Mouse (Mus musculus) C2C12 (cell line): ENCODE results near the gene Nol6. TPM values are rescaled to one million over a fixed set of nuclear protein-coding genes. Genes with fewer than 3 reads are reported as not detected.

Source experiments
- H3K27me3 ChIP-seq: one replicate; pipeline ENCODE4 v1.6.1; 2011; ENCODE audit not compliant: control insufficient read depth, insufficient read depth, insufficient read length
- H3K36me3 ChIP-seq: one replicate; pipeline ENCODE4 v1.6.1; 2011; ENCODE audit not compliant: control insufficient read depth, insufficient read depth
- H3K4me3 ChIP-seq: one replicate; pipeline ENCODE4 v1.5.1; 2011; ENCODE audit warnings: mild to moderate bottlenecking, control low read depth; ENCODE audit not compliant: poor library complexity, insufficient read depth, severe bottlenecking
- H3K79me2 ChIP-seq: one replicate; pipeline ENCODE4 v1.6.1; 2011; ENCODE audit not compliant: control insufficient read depth, insufficient read depth
- H3K79me3 ChIP-seq: one replicate; pipeline ENCODE4 v1.6.1; 2011; ENCODE audit warnings: low read depth, control low read depth
- H3ac ChIP-seq: one replicate; pipeline ENCODE3; 2011; ENCODE audit warnings: low read depth; ENCODE audit not compliant: control insufficient read depth, insufficient read length
- CEBPB ChIP-seq: IDR thresholded peaks from one replicate; pipeline ENCODE4 v1.6.1; 2011; ENCODE audit warnings: low read depth, mild to moderate bottlenecking, control low read depth, moderate library complexity
- CTCF ChIP-seq: IDR thresholded peaks from one replicate; pipeline ENCODE4 v1.5.1; 2011; ENCODE audit not compliant: control insufficient read depth, insufficient read depth, insufficient read length
- FOSL1 ChIP-seq: IDR thresholded peaks from one replicate; pipeline ENCODE4 v1.8.0; 2011; ENCODE audit warnings: mild to moderate bottlenecking, low read length; ENCODE audit not compliant: poor library complexity, insufficient read depth, severe bottlenecking
- MAX ChIP-seq: IDR thresholded peaks from one replicate; pipeline ENCODE4 v1.6.1; 2011; ENCODE audit warnings: mild to moderate bottlenecking, control low read depth
- MYOD1 ChIP-seq: IDR thresholded peaks from one replicate; pipeline ENCODE4 v1.6.1; 2011; ENCODE audit warnings: low read depth; ENCODE audit not compliant: control insufficient read depth, insufficient read length
- MYOG ChIP-seq: IDR thresholded peaks from one replicate; pipeline ENCODE4 v1.6.1; 2011; ENCODE audit not compliant: control insufficient read depth, insufficient read length; ENCODE audit errors: extremely low read depth
- USF1 ChIP-seq: IDR thresholded peaks from one replicate; pipeline ENCODE4 v1.6.1; 2011; ENCODE audit warnings: low read depth, mild to moderate bottlenecking, control low read depth, moderate library complexity
- long read RNA-seq, 2 experiments: library from polyadenylated mRNA; unstranded; transcript quantifications; one replicate each; pipeline ENCODE4 v2.0.0; 2019 to 2020
- polyA plus RNA-seq: library from polyadenylated mRNA; unstranded; fragments of >200 nt; fragmentation: generic; extraction: Trizol; gene quantifications from one replicate; pipeline ENCODE4 v1.2.1, GENCODE M21; 2012; ENCODE audit warnings: missing spikeins

Gene Nol6
- 29.4 TPM for polyA plus RNA-seq
- long read RNA-seq, experiment 1, full-length matches to known transcripts: 3 of 7 reads
- long read RNA-seq, experiment 1, partial matches to known transcripts: 4 of 7 reads
- long read RNA-seq, experiment 1, other reads (novel, unspliced or antisense): 0 of 7 reads
- long read RNA-seq, experiment 2, full-length matches to known transcripts: 79 of 102 reads
- long read RNA-seq, experiment 2, partial matches to known transcripts: 11 of 102 reads
- long read RNA-seq, experiment 2, other reads (novel, unspliced or antisense): 12 of 102 reads

GRCm38 (mm10) chr4:41124180-41124951 is at the start of gene Nol6:
Nol6 (minus strand) TSS chr4:41124455.
- no peak for TF ChIP-seq MYOG
- TF ChIP-seq FOSL1: no peak
- no peak for TF ChIP-seq CTCF
- peak; percentile 80 for TF ChIP-seq MAX
- no peak for TF ChIP-seq CEBPB
- no peak for TF ChIP-seq MYOD1
- TF ChIP-seq USF1: peak; percentile 79

DNA sequence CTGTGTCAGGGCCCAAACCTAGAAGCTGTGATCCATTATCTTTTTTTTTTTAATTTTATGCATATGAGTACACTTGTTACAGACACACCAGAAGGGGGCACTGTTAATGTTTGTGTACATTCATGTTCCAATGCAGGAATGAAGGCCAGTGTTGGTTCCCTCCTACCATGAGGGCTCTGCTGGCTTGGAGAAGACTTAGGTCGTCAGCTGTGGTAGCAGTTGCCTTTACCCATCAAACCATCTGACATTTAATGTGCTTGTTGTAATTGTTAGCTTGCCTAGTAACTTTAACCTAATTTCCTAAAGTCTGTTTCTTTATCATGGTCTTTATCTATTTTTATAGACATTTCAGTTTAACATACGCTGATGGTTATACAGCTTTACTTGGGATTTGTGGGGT is 46.7 kb upstream of the Nol6 start:
- Histone ChIP-seq H3K79me2 (peaks cover 76% of the 10 kb centered on the region), H3ac (no peak overlapping the region), H3K27me3 (no peaks in the 10 kb centered on the region), H3K4me3 (no peak overlapping the region), H3K36me3 (peaks cover 20% of the 10 kb centered on the region), H3K79me3 (peaks cover 16% of the 10 kb centered on the region)
- TF ChIP-seq CTCF (no peak), CEBPB (no peak), MYOD1 (no peak), MYOG (no peak), USF1 (no peak), MAX (no peak), FOSL1 (no peak)

More at GRCm38 (mm10) chr4:41124180-41124951, at the start of gene Nol6:
- Histone ChIP-seq H3K4me3 (peak within 1 kb of the TSS; percentile 69), H3K27me3 (no peaks in the 10 kb centered on the region), H3K79me2 (peaks cover 18% of the 10 kb centered on the region), H3K79me3 (peaks cover 4% of the 10 kb centered on the region), H3ac (peak within 1 kb of the TSS; percentile 66), H3K36me3 (peaks cover 33% of the 10 kb centered on the region)

DNA sequence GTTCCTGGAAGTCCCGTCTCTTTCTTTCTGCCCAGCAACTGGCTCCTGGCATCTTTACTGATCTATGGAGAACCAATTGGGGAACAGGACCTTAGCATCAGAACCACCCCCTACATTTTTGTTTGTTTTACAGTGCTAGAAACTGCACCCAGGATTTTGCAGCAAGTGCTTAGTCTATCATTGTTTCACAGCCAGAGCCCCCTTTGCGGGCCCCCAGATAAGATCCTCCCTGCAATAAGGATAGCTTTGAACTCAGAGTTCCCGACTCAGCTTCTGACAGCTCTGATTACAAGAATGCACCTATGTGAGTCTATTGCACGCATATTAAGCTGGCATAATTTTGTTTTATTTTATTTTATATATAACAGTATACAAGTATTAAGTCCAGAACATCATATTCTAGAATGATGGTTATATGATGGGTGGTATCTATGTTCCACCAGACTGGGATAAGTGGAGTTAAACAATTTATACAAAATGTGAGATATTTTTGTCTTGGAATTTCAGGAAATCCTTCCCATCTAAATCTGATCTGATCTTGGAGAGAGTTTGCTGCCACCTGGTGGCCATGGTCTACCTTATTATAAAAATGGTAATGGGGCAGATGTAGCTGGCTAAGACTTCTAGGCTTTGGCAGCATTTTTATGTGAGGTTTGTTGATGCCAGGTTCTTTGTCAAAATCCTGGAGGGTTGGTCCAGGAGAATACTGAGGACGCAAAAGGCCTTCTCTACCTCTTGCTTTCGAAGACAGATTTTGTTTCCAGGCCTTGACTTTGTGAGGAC is 41.6 kb upstream of the Nol6 start:
- Histone ChIP-seq H3K79me3 (peaks cover 24% of the 10 kb centered on the region), H3K4me3 (no peak overlapping the region), H3K79me2 (peaks cover 94% of the 10 kb centered on the region), H3K27me3 (no peaks in the 10 kb centered on the region), H3ac (no peak overlapping the region), H3K36me3 (no peaks in the 10 kb centered on the region)
- peak; percentile 2 for TF ChIP-seq CTCF
- TF ChIP-seq MAX: no peak

- no peaks in the 10 kb centered on the region for H3K36me3 ChIP-seq
- no peak for TF ChIP-seq MYOG
- no peak for TF ChIP-seq MAX
- TF ChIP-seq USF1: no peak
- TF ChIP-seq MYOD1: no peak
- no peak for TF ChIP-seq CEBPB
- TF ChIP-seq FOSL1: no peak
- no peak for TF ChIP-seq CTCF
Observed at GRCm38 (mm10) chr4:41164974-41165373, 40.7 kb upstream of the Nol6 start.

DNA sequence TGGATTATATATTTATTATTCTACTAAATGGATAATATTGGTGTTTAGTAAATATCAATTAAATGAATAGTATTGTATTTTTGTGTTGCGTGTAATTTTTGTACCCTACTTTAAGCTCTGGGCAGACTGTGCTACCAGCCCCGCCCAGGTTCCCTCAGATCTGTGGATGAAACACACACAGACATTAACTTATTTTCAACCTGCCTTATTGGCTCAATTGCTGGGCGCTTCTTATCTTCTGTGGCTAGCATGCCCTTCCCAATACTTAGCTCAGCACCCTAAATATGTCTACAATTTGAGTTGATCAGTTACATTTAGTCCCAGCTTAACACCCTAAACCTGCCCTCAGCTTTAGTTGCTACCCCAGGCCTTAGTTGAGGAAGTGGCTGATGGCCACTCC is 37.0 kb upstream of the Nol6 start:
- peaks cover 50% of the 10 kb centered on the region for H3K79me3 ChIP-seq
- TF ChIP-seq MAX (no peak), MYOD1 (no peak), CEBPB (no peak), FOSL1 (no peak), CTCF (no peak), USF1 (no peak)
- peaks cover 94% of the 10 kb centered on the region for H3K79me2 ChIP-seq
- H3K4me3 ChIP-seq: no peak overlapping the region
- H3K36me3 ChIP-seq: no peaks in the 10 kb centered on the region
- H3K27me3 ChIP-seq: no peaks in the 10 kb centered on the region
- H3ac ChIP-seq: no peak overlapping the region

More at GRCm38 (mm10) chr4:41164974-41165373, 40.7 kb upstream of the Nol6 start:
- Histone ChIP-seq H3K4me3 (no peak overlapping the region), H3ac (no peak overlapping the region), H3K79me3 (peaks cover 29% of the 10 kb centered on the region), H3K27me3 (no peaks in the 10 kb centered on the region), H3K79me2 (peaks cover 94% of the 10 kb centered on the region)
